Mouse (Mus musculus): ENCODE measurements around the gene Slc7a1. TPM values are rescaled to one million over a fixed set of nuclear protein-coding genes. Genes with fewer than 3 reads are reported as not detected.

Slc7a1 gene
- total RNA-seq, 2 experiments from 2014 or later: 22.7 to 46.1 TPM

DNA sequence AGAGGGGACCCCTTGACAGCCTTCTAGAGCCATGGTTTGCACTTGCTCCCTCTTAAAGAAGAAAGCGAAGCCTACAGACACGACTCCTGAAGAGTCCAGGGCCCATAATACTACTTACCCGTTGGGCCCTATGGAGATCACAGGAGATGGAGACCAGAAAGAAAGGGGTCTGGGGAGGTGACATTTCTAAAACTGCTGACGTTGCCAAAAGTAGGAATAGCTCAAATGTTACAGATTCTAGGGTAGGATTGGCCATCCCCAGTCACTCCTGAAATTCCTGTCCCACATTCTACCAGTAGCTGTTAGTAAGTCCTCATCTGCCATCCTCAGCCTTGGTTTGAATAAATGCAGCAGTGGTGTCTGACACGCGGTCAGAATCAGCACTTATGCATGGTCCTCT, 117.6 kb downstream of the Slc7a1 start:
- ATAC-seq (replicated peaks; ENCODE audit: low FRiP score, low TSS enrichment, poor library complexity, severe bottlenecking): no peak

DNA sequence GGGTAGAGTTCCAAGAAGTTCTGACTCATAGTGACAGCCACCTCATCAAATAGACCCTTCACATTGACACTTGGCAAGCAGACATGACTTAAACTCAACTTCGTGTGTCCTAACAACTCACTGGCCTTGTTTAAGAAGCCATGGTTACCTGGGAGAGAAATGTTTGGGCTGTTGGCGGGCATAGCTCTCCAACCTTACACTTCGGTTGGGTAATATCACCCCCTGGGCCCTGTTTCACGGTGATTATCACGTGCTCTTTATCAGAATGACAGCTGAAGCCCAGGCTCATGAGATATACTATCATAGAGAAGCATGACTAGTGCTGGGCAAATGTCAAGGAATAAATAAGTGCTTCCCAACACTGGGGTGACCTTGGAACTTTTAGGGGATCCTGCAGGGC, 119.4 kb downstream of the Slc7a1 start:
- no peak for ATAC-seq (replicated peaks; ENCODE audit: low FRiP score, low TSS enrichment, poor library complexity, severe bottlenecking)

DNA sequence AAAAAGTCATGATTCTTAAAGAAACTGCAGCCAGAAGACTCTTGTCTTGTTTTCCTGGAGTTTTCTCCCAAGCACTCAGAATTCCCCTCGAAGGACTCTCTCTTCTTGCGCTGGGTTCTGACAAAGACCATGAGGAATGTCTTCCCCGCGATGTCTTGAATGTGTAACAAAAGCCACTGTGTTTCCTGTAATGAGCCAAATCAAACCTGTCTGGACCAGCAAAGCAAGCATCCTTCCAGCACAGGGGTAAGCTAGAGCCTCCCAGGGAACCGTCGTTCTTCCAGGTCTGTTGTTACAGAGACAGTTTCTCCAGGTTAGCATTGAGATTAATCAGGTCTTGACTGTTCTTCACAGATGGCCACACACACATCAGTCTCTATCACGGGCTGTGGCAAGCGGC, 121.5 kb downstream of the Slc7a1 start:
- no peak for ATAC-seq (replicated peaks; ENCODE audit: low FRiP score, low TSS enrichment, poor library complexity, severe bottlenecking)

Other genes starting within 250 kb of the Slc7a1 start
- gene Ubl3, start 152.9 kb upstream of the Slc7a1 start, total RNA-seq (2014; fragmentation: Nextera tagmentation): 13.0 and 14.7 TPM in 2 replicates
- gene Ubl3, start 152.9 kb upstream of the Slc7a1 start, total RNA-seq (2017): 19.3 and 20.6 TPM in 2 replicates